Mouse (Mus musculus) c-Kit-negative CD71-positive TER-119-positive erythroid progenitor cells, embryonic 14.5 days (primary cell): ENCODE data around the gene Gm21188.
"Not testable (repeated sequence)": the region's sequence is repeated elsewhere in the genome, so short reads cannot be mapped to it uniquely, and the experiment has no call there.

Experiments used
- DNase-seq: peaks from one replicate; pipeline ENCODE4 v3.0.0-alpha.2; 2013; ENCODE audit warnings: low read depth, low spot score

Gene Gm21188

DNA sequence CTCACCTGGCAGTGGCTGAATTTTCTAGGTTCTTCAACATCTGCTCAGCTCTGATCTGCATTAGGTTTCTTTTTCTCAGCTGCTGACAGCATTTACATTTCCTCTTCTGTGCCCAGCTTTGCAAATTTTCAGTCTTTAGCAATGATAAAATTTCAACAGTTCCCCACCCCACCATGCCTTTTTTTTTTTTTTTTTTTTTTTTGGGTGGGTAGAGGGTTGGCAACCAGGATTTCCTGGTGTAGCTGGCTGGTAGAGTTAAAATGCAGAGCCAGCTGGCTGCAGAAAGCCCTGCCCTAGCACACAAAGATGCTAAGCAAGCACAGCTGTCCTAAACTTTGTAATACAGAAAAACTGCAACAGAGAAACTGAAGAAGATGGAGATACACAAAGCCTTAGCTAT is at the start of gene Gm21188:
Gene Gm21188, minus strand, starts transcription at position 110 of the 400 bp plus-strand sequence.
- DNase-seq = not testable (repeated sequence)

GRCm38 (mm10) chr13:120099327-120099726 is 47.3 kb upstream of the Gm21188 start:
- not testable (repeated sequence) for DNase-seq

GRCm38 (mm10) chr13:120096938-120097256 is 44.9 kb upstream of the Gm21188 start:
- not testable (repeated sequence) for DNase-seq

DNA sequence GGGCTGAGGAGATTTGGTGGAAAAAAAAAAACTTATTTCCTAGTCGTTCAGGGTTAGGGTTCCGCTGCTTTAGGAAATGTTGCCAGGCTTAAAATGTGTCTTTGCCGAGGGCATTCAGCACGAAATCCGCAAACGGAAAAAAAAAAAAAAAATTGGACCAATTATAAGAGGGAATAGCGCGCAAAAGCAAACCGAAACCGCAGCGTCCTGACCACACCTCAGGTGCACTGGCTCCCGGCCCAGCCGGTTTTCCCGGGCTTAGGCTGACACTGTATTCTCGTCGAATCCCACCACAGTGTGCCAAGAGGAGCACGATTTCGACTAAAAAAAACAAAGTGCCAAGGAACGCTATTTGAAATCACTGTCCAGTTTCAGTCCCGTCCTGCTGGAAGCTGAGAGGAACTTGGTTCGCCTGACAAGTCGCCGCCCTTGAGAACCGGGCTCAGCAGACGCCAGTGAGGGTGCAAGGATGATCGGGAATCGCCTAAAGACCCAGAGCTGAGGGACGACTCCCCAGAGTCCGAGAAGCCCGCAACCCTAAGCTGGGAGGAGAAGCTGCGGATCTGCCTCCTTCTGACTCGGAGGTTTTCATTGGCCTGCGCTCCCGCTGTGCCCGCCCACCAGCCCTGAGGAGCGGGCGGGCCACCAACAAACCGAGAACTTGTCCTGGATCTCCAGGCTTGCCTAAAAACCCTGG is 44.4 kb upstream of the Gm21188 start:
- not testable (repeated sequence) for DNase-seq

DNA sequence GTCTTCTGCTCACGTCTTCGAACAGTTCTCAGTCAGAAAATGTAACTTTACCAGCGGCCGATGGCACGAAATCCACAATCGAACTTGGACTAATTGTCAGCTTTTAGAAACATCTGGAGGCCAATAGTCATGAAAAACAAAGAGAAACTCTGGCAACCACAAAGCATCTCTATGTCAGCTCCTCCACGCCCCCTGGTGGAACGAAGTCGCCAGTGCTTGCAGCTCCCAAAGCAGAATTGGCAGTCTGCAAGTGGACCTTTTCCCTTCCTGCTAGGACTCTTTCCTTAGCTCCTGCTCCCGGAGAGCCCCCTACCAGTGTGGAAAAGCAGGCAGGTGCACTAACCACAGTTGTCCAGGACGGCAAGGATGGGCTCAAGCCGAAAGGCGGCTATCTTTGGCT is 41.0 kb upstream of the Gm21188 start:
- DNase-seq = not testable (repeated sequence)

DNA sequence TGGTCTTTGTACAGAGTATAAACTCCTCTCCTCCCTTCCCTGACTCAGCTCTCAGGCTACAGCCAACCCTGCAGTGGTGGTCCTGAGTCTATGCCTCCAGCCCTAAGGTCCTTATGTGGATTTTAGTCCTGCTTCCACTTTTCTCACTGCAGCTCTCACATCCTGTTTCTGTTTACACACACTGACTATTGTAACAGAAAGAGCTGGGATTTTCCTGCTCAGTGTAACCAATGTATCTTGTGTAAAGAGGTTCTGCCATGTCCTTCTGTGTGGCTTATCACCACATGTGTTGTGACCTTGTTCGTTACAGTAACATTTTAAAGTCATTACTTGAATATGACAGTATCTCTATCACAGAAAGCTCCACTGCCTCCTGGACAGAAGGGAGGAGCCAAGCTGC is 27.6 kb upstream of the Gm21188 start:
- DNase-seq = not testable (repeated sequence)

GRCm38 (mm10) chr13:120070878-120071277 is 18.9 kb upstream of the Gm21188 start:
- not testable (repeated sequence) for DNase-seq

DNA sequence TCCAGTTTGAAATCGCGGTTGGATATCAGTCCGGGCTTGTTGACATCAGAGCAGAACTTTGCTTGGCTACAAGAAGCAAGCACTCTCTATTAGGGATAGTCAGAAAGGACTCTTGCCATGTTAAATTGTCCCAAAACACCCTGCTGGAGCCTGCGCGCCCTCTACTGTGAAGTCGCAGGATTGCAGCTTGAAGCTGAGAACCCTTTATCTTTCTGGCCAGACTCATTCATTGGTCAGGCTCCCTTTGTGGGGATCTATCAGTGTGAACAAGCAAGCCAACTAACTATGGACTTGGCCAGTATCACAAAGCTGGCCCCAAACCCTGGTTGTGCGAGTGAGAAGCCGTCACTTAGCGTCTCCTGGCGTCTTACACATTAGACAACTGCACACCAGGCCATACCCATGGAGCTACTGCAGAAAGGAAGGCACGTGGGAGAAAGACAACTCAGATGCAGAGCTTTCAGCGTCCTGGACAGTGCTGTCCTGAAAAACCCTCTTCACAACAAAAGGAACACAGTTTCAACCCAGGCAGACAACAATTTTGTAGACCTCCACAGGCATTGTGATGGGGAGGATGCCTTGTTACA is 18.1 kb upstream of the Gm21188 start:
- DNase-seq = not testable (repeated sequence)

GRCm38 (mm10) chr13:120063439-120064089 is 11.6 kb upstream of the Gm21188 start:
- DNase-seq = not testable (repeated sequence)

DNA sequence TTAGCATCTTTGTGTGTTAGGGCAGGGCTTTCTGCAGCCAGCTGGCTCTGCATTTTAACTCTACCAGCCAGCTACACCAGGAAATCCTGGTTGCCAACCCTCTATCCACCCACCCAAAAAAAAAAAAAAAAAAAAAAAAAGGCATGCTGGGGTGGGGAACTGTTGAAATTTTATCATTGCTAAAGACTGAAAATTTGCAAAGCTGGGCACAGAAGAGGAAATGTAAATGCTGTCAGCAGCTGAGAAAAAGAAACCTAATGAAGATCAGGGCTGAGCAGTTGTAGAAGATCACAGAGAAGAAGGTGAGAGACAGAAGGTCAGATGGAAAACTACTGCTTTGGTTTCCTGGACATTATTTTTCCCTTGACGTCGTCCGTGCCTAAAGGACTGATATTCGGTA is 10.9 kb upstream of the Gm21188 start:
- not testable (repeated sequence) for DNase-seq

GRCm38 (mm10) chr13:120048608-120049007 is 3.4 kb downstream of the Gm21188 start:
- not testable (repeated sequence) for DNase-seq

DNA sequence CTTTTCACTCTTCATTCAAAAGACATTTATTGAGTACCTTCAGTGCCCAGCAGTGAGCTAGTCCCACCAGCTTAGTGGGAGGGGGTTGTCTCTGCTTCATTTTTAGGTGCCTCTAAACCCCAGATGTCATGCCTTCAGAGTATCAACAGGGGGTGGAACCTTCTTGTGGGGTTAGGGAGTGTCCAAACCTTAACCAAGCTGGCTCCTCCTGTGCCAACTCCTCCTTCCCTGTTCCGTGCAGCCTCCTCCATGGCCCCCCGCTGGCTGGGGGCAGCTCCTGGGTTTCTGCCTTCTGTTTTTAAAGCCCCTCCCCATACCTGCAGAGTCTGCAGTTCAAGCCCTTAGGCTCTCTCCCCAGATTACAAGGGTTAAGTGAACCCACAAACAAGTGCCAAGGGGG is 3.8 kb downstream of the Gm21188 start:
- DNase-seq = not testable (repeated sequence)

DNA sequence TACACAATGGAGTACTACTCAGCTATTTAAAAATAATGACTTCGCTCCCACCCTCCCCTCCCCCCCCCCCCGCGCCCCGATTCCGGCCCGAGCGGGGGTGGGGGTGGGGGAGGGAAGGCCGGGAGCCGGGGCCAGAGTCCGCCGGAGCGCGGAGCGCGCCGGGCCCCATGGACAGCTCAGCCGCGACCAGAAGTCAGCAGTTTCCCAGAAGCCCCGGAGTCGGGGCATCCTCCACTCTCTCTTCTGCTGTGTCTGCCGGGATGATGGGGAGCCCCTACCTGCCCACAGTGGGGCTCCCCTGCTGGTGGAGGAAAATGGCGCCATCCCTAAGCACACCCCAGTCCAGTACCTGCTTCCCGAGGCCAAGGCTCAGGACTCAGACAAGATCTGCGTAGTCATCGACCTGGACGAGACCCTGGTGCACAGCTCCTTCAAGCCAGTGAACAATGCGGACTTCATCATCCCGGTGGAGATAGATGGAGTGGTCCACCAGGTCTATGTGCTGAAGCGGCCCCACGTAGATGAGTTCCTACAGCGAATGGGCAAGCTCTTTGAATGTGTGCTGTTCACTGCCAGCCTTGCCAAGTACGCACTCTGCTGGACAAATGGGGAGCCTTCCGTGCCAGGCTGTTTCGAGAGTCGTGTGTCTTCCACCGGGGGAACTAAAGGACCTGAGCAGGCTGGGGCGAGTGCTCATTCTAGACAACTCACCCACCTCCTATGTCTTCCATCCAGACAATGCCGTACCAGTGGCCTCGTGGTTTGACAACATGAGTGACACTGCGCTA is 5.4 kb downstream of the Gm21188 start:
- not testable (repeated sequence) for DNase-seq

DNA sequence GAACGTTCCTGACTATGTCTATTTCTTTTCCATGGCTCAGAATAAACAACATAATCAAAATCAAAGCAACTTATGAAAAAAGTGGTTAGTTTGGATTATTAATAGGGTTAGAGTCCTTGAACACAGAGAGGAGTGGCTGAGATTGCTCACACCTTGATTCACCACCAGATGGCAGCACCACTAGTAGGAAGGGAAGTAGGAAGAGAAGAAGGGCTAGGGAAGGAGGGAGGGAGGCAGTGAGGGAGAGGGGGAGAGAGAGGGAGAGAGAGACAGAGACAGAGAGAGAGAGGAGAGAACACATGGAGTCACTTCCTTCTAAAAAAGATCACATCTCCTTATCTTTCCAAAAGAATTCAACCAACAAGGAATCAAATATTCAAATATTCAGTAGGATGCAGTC is 10.8 kb downstream of the Gm21188 start:
- DNase-seq = not testable (repeated sequence)

DNA sequence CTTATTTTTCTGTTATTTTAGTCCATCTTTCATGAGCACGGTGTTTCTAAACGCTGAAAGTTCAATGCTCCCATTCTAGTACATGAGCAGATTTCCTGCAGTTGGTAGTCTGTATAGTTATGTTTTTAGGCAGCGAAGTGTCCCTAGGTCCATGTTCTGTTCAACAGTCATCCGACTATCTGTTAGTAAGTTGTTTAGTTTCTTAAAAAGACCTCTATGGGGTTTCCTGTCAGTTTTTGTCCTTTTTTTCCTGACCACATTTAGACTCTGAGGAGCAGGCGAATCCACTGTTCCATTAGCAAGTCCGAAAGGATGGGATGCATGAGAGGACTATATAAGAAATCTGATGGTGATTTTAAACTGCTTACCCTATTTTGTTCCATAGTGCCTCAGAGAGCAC is 14.1 kb downstream of the Gm21188 start:
- DNase-seq = not testable (repeated sequence)

DNA sequence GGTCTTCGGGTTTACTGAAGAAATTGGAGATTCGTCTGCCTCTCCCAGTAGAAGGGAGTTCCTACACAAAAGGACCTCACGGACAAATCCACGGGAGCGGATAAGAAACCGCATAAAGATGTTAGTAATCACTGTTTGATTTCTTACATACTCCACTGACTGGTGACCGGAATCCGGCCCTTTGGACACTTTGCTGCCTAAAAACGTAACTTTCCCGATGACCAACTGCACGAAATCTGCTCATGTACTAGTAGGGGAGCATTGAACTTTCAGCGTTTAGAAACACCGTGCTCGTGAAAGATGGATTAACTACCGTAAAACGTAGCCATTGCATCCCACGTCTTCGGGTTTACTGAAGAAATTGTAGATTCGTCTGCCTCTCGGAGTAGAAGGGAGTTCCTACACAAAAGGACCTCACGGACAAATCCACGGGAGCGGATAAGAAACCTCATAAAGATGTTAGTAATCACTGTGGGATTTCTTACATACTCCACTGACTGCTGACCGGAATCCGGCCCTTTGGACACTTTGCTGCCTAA is 15.3 kb downstream of the Gm21188 start:
- DNase-seq = not testable (repeated sequence)

DNA sequence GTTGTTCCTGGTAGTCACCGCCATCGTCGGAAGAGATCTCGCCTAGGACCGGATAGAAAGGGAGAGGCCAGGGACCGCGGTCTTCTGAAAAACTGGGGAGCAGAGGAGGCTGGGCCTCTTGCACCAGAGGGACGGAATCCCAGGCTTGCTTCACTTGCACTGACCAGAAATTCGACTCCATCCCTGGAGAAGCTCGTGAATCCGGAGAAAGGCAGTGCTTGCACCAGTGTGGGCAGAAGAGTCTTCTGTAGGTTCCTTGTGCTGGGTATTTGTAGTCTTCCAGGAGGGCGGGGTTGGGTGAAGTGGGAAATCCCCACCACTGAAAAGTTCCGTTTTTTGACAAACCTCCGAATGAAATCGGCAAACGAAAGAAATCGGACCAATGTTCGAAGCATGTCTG is 16.8 kb downstream of the Gm21188 start:
- not testable (repeated sequence) for DNase-seq

DNA sequence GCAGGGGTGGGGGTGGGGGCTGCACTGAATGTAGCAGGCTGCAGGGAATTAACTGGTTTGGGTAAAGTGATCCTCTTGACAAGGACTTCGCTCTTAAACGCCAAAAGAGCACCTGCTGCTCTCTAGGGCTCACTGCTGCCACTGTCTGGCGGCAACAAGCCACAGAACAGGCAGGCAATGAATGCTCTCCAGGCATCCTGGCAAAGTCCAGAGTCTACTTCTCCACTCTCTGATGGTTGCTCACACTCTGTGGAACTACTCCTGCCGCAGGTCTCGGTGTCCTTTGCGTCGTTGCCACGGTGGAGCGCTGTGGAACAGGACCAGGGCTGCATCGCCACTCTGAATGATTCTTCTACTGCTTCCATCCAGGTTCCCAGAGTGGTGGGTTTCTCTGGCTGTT is 17.4 kb downstream of the Gm21188 start:
- not testable (repeated sequence) for DNase-seq

GRCm38 (mm10) chr13:120033516-120034190 is 18.3 kb downstream of the Gm21188 start:
- not testable (repeated sequence) for DNase-seq

- DNase-seq = not testable (repeated sequence)
Measured at GRCm38 (mm10) chr13:120031676-120032075, 20.3 kb downstream of the Gm21188 start.

DNA sequence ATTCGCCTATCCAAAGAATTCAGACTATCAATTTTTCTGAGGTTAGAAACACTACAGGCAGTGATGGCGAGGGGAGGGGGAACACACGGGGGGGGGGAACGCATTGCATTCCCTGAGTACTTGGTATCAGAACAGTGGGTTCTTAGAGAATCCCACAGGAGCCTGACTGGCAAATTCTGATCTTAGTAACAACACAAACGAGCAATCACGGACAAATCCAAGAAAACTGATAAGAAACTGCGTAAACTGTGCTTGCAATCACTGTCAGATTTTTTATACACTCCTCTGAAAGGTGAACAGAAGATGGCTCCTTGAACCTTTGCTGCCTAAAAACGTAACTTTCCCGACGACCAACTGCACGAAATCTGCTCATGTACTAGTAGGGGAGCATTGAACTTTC is 24.6 kb downstream of the Gm21188 start:
- not testable (repeated sequence) for DNase-seq
